Mouse (Mus musculus): ENCODE results near the gene Mrpl14. TPM values are rescaled to one million over a fixed set of nuclear protein-coding genes. Genes with fewer than 3 reads are reported as not detected.

Mrpl14 gene
- total RNA-seq, 1 experiment: 48.2 TPM

- TF ChIP-seq ZC3H11A (IDR thresholded peaks at IDR 0.05; ENCODE audit: borderline replicate concordance, low read depth, low read length) (no peak), ZNF384 (IDR thresholded peaks at IDR 0.05; ENCODE audit: low read depth, low read length) (no peak), HCFC1 (IDR thresholded peaks at IDR 0.05; ENCODE audit: borderline replicate concordance, insufficient read depth, low read length) (no peak), CHD2 (IDR thresholded peaks at IDR 0.05; ENCODE audit: low read depth, low read length) (no peak), MAFK (IDR thresholded peaks at IDR 0.05; ENCODE audit: insufficient read depth, low read depth, low read length) (no peak)
- in situ Hi-C loops (cut with MboI; ENCODE audit: low sequenced_read_pairs in 2 of 2, unreplicated experiment in 2 of 2): no loop called here
- H3K4me1 ChIP-seq (ENCODE audit: control insufficient read depth in 2 of 2, insufficient read depth in 2 of 2, low read length in 2 of 2, poor library complexity in 1 of 2): peaks cover 0 to 5% of the 10 kb centered on the region in 2 experiments; a peak in 1 of 4 replicates
- H3K4me3 ChIP-seq (ENCODE audit: insufficient read depth in 1 of 2, low read depth in 1 of 2, low read length in 2 of 2, poor library complexity in 1 of 2, severe bottlenecking in 1 of 2): no peak overlapping the region
- H3K36me3 ChIP-seq (ENCODE audit: control insufficient read depth, insufficient read depth, low read length, poor library complexity, severe bottlenecking): no peaks in the 10 kb centered on the region
- H3K27ac ChIP-seq (ENCODE audit: insufficient read depth, low read depth, low read length, poor library complexity, severe bottlenecking): no peak overlapping the region
- DNase-seq (ENCODE audit: low read depth, low spot score): no peak
- H3K9me3 ChIP-seq (ENCODE audit: control insufficient read depth, insufficient read depth, low read depth, low read length): no peaks in the 10 kb centered on the region
- no peak overlapping the region for H3K9ac ChIP-seq (ENCODE audit: insufficient read depth, low read depth, low read length, poor library complexity, severe bottlenecking)
These were observed 60.6 kb downstream of the Mrpl14 start for GRCm38 (mm10) chr17:45746755-45747154.

GRCm38 (mm10) chr17:45747293-45747692, 61.2 kb downstream of the Mrpl14 start:
- H3K27ac ChIP-seq (ENCODE audit: insufficient read depth, low read depth, low read length, poor library complexity, severe bottlenecking): no peak overlapping the region
- in situ Hi-C loops (cut with MboI; ENCODE audit: low sequenced_read_pairs in 2 of 2, unreplicated experiment in 2 of 2): no loop called here

More at GRCm38 (mm10) chr17:45747293-45747692, 61.2 kb downstream of the Mrpl14 start:
- H3K36me3 ChIP-seq (ENCODE audit: control insufficient read depth, insufficient read depth, low read length, poor library complexity, severe bottlenecking): no peaks in the 10 kb centered on the region
- H3K9me3 ChIP-seq (ENCODE audit: control insufficient read depth, insufficient read depth, low read depth, low read length): no peaks in the 10 kb centered on the region
- peaks cover 0 to 5% of the 10 kb centered on the region in 2 experiments; a peak in 1 of 4 replicates for H3K4me1 ChIP-seq (ENCODE audit: control insufficient read depth in 2 of 2, insufficient read depth in 2 of 2, low read length in 2 of 2, poor library complexity in 1 of 2)
- DNase-seq (ENCODE audit: low read depth, low spot score): no peak
- no peak overlapping the region for H3K9ac ChIP-seq (ENCODE audit: insufficient read depth, low read depth, low read length, poor library complexity, severe bottlenecking)
- no peak for TF ChIP-seq ZNF384 (IDR thresholded peaks at IDR 0.05; ENCODE audit: low read depth, low read length)
- no peak for TF ChIP-seq CHD2 (IDR thresholded peaks at IDR 0.05; ENCODE audit: low read depth, low read length)
- TF ChIP-seq HCFC1 (IDR thresholded peaks at IDR 0.05; ENCODE audit: borderline replicate concordance, insufficient read depth, low read length): no peak
- no peak for TF ChIP-seq MAFK (IDR thresholded peaks at IDR 0.05; ENCODE audit: insufficient read depth, low read depth, low read length)
- no peak for TF ChIP-seq ZC3H11A (IDR thresholded peaks at IDR 0.05; ENCODE audit: borderline replicate concordance, low read depth, low read length)
- no peak overlapping the region for H3K4me3 ChIP-seq (ENCODE audit: insufficient read depth in 1 of 2, low read depth in 1 of 2, low read length in 2 of 2, poor library complexity in 1 of 2, severe bottlenecking in 1 of 2)

Other genes with a start within 250 kb of the Mrpl14 start
- 8.5 and 9.7 TPM in 2 replicates for gene Spats1, start 210.9 kb upstream of the Mrpl14 start, total RNA-seq (2012; rRNA removed)
- gene Aars2, start 179.5 kb upstream of the Mrpl14 start, total RNA-seq (2012; rRNA removed): 36.6 and 60.9 TPM in 2 replicates
- gene Tcte1, start 162.9 kb upstream of the Mrpl14 start, total RNA-seq (2012; rRNA removed): 0.09 and 0.11 TPM in 2 replicates
- gene Tmem151b, start 136.6 kb upstream of the Mrpl14 start, total RNA-seq (2012; rRNA removed): 2.1 and 4.0 TPM in 2 replicates
- gene Nfkbie, start 130.6 kb upstream of the Mrpl14 start, total RNA-seq (2012; rRNA removed): 2.1 and 2.2 TPM in 2 replicates
- 96.7 and 98.7 TPM in 2 replicates for gene Slc35b2, start 122.4 kb upstream of the Mrpl14 start, total RNA-seq (2012; rRNA removed)
- 1,660 and 1,758 TPM in 2 replicates for gene Hsp90ab1, start 113.1 kb upstream of the Mrpl14 start, total RNA-seq (2012; rRNA removed)
- 321 and 677 TPM in 2 replicates for gene Slc29a1, start 86.7 kb upstream of the Mrpl14 start, total RNA-seq (2012; rRNA removed)
- 66.0 and 95.3 TPM in 2 replicates for gene Mymx, start 84.2 kb upstream of the Mrpl14 start, total RNA-seq (2012; rRNA removed)
- gene Capn11, start 27.0 kb upstream of the Mrpl14 start, total RNA-seq (2012; rRNA removed): 0.48 TPM in 1 of 2 replicates, not detected in the other
- gene Tmem63b, start 583 bp downstream of the Mrpl14 start, total RNA-seq (2012; rRNA removed): 89.1 and 139 TPM in 2 replicates
- 0.58 TPM in 1 of 2 replicates, not detected in the other for gene 1600014C23Rik, start 47.5 kb downstream of the Mrpl14 start, total RNA-seq (2012; rRNA removed)